Mouse (Mus musculus) CH12.LX (cell line): ENCODE measurements around the gene Hes6.

Source experiments
- CTCF ChIP-seq, 2 experiments: IDR thresholded peaks in 1 of 2; conservative IDR thresholded peaks in 1 of 2; 2 replicates each; pipeline ENCODE4 v1.5.1; 2011 to 2012; ENCODE audit warnings: low read depth in 2 of 2, low read length in 2 of 2, improper control_type of control experiment in 1 of 2, inconsistent platforms in 1 of 2, mild to moderate bottlenecking in 1 of 2, moderate library complexity in 1 of 2
- EP300 ChIP-seq: IDR thresholded peaks from 2 replicates; pipeline ENCODE4 v1.6.1; 2011; ENCODE audit warnings: low read length, improper control_type of control experiment
- MAFK ChIP-seq: IDR thresholded peaks from 2 replicates; pipeline ENCODE4 v1.6.1; 2011; ENCODE audit warnings: low read length, improper control_type of control experiment; ENCODE audit not compliant: insufficient replicate concordance
- MEF2A ChIP-seq: IDR thresholded peaks from 2 replicates; pipeline ENCODE4 v1.6.1; 2014; ENCODE audit warnings: low read depth, mild to moderate bottlenecking, inconsistent platforms, low read length, improper control_type of control experiment, borderline replicate concordance
- POLR2A ChIP-seq: IDR thresholded peaks from 2 replicates; pipeline ENCODE4 v1.6.1; 2011; ENCODE audit warnings: low read depth, mild to moderate bottlenecking, improper control_type of control experiment, low read length
- POLR2AphosphoS2 ChIP-seq: IDR thresholded peaks from 2 replicates; pipeline ENCODE4 v1.6.1; 2011; ENCODE audit warnings: low read depth, low read length, improper control_type of control experiment
- SIN3A ChIP-seq: IDR thresholded peaks from 2 replicates; pipeline ENCODE4 v1.6.1; 2012; ENCODE audit warnings: low read length, improper control_type of control experiment, inconsistent platforms
- TCF12 ChIP-seq: IDR thresholded peaks from 2 replicates; pipeline ENCODE4 v1.6.1; 2014; ENCODE audit warnings: low read depth, mild to moderate bottlenecking, inconsistent platforms, low read length, improper control_type of control experiment
- UBTF ChIP-seq: IDR thresholded peaks from 2 replicates; pipeline ENCODE4 v1.6.1; 2012; ENCODE audit warnings: low read depth, mild to moderate bottlenecking, inconsistent platforms, low read length, improper control_type of control experiment, moderate library complexity
- USF1 ChIP-seq: IDR thresholded peaks from 2 replicates; pipeline ENCODE4 v1.6.1; 2014; ENCODE audit warnings: low read depth, mild to moderate bottlenecking, inconsistent platforms, low read length, improper control_type of control experiment
- ZC3H11A ChIP-seq: IDR thresholded peaks from 2 replicates; pipeline ENCODE4 v1.6.1; 2012; ENCODE audit warnings: low read depth, mild to moderate bottlenecking, inconsistent platforms, low read length, improper control_type of control experiment
- ZMIZ1 ChIP-seq: IDR thresholded peaks from 2 replicates; pipeline ENCODE4 v1.6.1; 2012; ENCODE audit warnings: low read depth, mild to moderate bottlenecking, inconsistent platforms, low read length, improper control_type of control experiment

- TF ChIP-seq USF1, result no peak; the same call in 1 of the 2 replicates
- 0 out of 2 replicates have a peak, but pooled peaks have one; percentile 10 for TF ChIP-seq MEF2A
- peak in 1 of 2 experiments; percentile 52; a peak in 2 of 4 replicates for TF ChIP-seq CTCF (conservative IDR thresholded peaks at IDR 0.05 in 1 of 2, IDR thresholded peaks at IDR 0.05 in 1 of 2; ENCODE audit: low read depth in 2 of 2, low read length in 2 of 2)
- TF ChIP-seq MAFK, result no peak
- TF ChIP-seq ZMIZ1, result no peak; the same call in 1 of the 2 replicates
- peak; percentile 62 for TF ChIP-seq POLR2A
- TF ChIP-seq ZC3H11A, result no peak
- no peak; the same call in 1 of the 2 replicates for TF ChIP-seq TCF12
- TF ChIP-seq EP300, result no peak
- peak; percentile 89 for TF ChIP-seq UBTF
- no peak for TF ChIP-seq POLR2AphosphoS2
- peak; percentile 96 for TF ChIP-seq SIN3A
These were observed 45.4 kb upstream of the Hes6 start, which contains the start of gene Per2 for GRCm38 (mm10) chr1:91459059-91459809.
